Mouse (Mus musculus) cortical plate, adult 2 months (tissue): ENCODE results near the gene Jhy.

Source experiments
- CTCF ChIP-seq: fragments of 200-500 bp; IDR thresholded peaks from 2 replicates; pipeline ENCODE4 v1.5.1; 2011; ENCODE audit warnings: mild to moderate bottlenecking, control low read depth, low read length; ENCODE audit not compliant: insufficient read depth; ENCODE audit errors: extremely low read depth
- POLR2A ChIP-seq: fragments of 200-500 bp; IDR thresholded peaks from 2 replicates; pipeline ENCODE4 v1.6.1; 2011; ENCODE audit warnings: mild to moderate bottlenecking, low read length, control low read depth; ENCODE audit not compliant: insufficient read depth; ENCODE audit errors: extremely low read depth

- TF ChIP-seq POLR2A (no peak), CTCF (no peak)
Observed at GRCm38 (mm10) chr9:40964418-40964714, 448 bp upstream of the Jhy start.
